Mouse (Mus musculus) G1E (cell line): ENCODE data around the gene Rbm38. TPM values are rescaled to one million over a fixed set of nuclear protein-coding genes. Genes with fewer than 3 reads are reported as not detected.

Experiments
- ATAC-seq: 2 replicates; pipeline ENCODE4 v1.8.0; 2016; ENCODE audit warnings: mild to moderate bottlenecking; ENCODE audit not compliant: insufficient number of reproducible peaks, poor library complexity, low FRiP score, severe bottlenecking; ENCODE audit errors: extremely low read depth
- DNase-seq: peaks from one replicate; pipeline ENCODE4 v3.0.0; 2012; ENCODE audit warnings: low spot score
- H3K27me3 ChIP-seq: 2 replicates; pipeline ENCODE4 v1.6.1; 2012; ENCODE audit warnings: mild to moderate bottlenecking, low read length, inconsistent platforms; ENCODE audit not compliant: insufficient read depth
- H3K36me3 ChIP-seq: replicated peaks from 2 replicates; pipeline ENCODE3; 2012; ENCODE audit warnings: mild to moderate bottlenecking, inconsistent platforms
- H3K4me1 ChIP-seq: 2 replicates; pipeline ENCODE4 v1.6.1; 2012; ENCODE audit warnings: low read depth, low read length, inconsistent platforms, mixed read lengths; ENCODE audit not compliant: insufficient read depth
- H3K4me3 ChIP-seq: 2 replicates; pipeline ENCODE4 v1.5.1; 2012; ENCODE audit warnings: low read depth, mild to moderate bottlenecking, inconsistent platforms, low read length, moderate library complexity, mixed read lengths
- H3K9me3 ChIP-seq: replicated peaks from 2 replicates; pipeline ENCODE4 v1.6.1; 2012; ENCODE audit warnings: inconsistent platforms
- CTCF ChIP-seq: IDR thresholded peaks from 2 replicates; pipeline ENCODE4 v1.5.1; 2012; ENCODE audit warnings: low read depth, low read length, inconsistent platforms, mixed read lengths
- GATA1 ChIP-seq: IDR thresholded peaks from 2 replicates; pipeline ENCODE4 v1.6.1; 2012; ENCODE audit warnings: borderline replicate concordance, low read length, inconsistent platforms, mixed read lengths
- GATA2 ChIP-seq: IDR thresholded peaks from 2 replicates; pipeline ENCODE4 v1.6.1; 2012; ENCODE audit warnings: low read depth, low read length, inconsistent platforms, borderline replicate concordance
- POLR2AphosphoS5 ChIP-seq: IDR thresholded peaks from 2 replicates; pipeline ENCODE4 v1.6.1; 2012; ENCODE audit warnings: low read depth, low read length, inconsistent platforms; ENCODE audit not compliant: insufficient replicate concordance
- TAL1 ChIP-seq: conservative IDR thresholded peaks from 2 replicates; pipeline ENCODE4 v1.6.1; 2012; ENCODE audit warnings: low read depth, low read length, inconsistent platforms, mixed read lengths
- polyA plus RNA-seq: library from polyadenylated mRNA; stranded (reverse); fragments of >175 nt; gene quantifications from 2 replicates; pipeline ENCODE4 v1.2.3, GENCODE M21; 2012
- total RNA-seq, 2 experiments: library from RNA; stranded (forward) in 1 of 2; stranded (reverse) in 1 of 2; fragments of 200-1000 nt in 1 of 2; fragments of >200 nt in 1 of 2; fragmentation: Nextera tagmentation in 1 of 2; gene quantifications; 2 replicates each; pipeline ENCODE4 v1.2.3; 2014 to 2017

Gene Rbm38
- total and polyA plus RNA-seq, 3 experiments = 36.0 to 737 (median 342) TPM

DNA sequence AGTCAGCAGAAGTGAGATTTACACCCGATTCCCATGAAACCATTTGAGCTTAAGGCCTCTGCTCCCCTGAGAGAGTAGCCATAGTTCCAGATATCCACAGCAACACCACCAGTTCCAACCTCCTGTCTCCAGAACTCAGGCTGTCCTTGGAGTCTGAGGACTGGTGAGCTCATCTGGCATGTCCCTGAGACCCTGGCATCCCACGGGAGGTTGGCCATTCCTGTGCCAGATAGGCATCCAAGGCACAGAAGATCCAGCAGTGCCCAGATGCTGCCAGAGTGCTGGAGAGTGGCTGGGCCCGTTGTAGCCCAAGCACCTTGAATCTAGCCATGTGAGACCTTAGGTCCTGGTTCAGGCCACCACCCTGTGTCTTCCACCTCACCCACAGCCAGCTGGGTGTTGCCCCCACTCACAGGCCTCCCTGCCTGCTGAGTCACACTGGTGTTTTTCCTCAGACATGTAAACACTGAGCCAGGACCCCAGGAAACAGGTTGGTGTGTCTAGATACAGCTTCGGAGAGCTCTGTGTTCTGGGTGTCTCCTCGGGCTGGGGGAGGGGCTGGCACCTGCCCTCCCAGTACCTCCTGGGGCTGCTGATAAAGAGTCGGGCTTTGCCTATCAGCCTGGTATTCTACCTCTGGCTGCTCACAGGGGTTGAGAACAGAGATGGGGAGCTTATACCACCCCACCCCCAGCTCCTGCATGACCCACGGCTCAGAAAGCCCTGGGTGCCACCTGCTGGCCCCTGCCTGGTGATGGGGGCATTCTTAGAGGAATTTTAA is 17.7 kb downstream of the Rbm38 start:
- TF ChIP-seq GATA2 (no peak), TAL1 (peak; percentile 93)
- Histone ChIP-seq H3K9me3 (no peaks in the 10 kb centered on the region), H3K4me3 (peak overlapping the region; percentile 60; the same call in 1 of the 2 replicates), H3K27me3 (no peaks in the 10 kb centered on the region; the same call in 1 of the 2 replicates), H3K36me3 (peaks cover 56% of the 10 kb centered on the region), H3K4me1 (peaks cover 84% of the 10 kb centered on the region)
- DNase-seq = peak; percentile 98
- peak; percentile 56 for ATAC-seq

DNA sequence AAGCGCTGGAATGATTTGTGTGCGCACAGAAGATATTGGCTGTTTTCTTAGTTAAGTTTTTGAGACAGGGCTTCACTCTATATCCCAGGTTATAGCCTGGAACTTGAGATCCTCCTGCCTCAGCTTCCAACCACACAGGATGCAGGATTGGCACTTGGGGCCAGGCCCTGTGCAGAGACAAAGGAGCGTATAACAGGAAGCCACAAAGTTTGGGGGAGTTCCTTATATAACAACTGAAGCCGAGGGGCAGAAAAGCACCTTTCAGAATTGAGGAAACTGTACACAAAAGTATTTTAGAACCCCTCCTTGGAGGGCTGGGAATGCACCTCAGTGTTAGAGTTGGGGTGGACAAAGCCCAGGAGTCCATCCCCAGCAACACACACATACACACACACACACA is 18.7 kb downstream of the Rbm38 start:
- no peak for TF ChIP-seq TAL1
- no peak for TF ChIP-seq GATA2
- no peak for TF ChIP-seq POLR2AphosphoS5
- TF ChIP-seq CTCF = no peak
- TF ChIP-seq GATA1 = no peak
- Histone ChIP-seq H3K9me3 (no peaks in the 10 kb centered on the region), H3K4me1 (peaks cover 74% of the 10 kb centered on the region), H3K4me3 (no peak overlapping the region), H3K27me3 (peaks cover under 1% of the 10 kb centered on the region; the same call in 1 of the 2 replicates), H3K36me3 (peaks cover 46% of the 10 kb centered on the region)
- DNase-seq (no peak), ATAC-seq (no peak)

DNA sequence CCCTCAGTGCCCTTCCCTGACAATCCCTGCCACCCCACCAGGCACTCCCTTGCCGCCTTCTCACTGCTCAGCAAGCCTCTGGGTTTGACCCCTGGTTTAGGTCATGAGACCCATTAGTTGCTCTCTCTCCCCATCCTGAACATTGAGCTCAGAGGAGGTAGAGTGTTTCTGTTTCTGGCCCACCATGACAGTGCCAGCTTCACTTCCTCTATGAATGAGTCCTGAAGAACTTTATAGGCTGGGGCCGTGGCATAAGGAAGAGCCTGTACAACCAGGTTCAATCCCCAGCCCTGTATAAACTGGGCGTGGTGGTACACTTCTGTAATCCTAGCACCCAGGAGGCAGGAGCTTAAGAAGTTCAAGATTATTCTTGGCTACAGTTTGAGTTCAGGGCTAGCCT is 20.5 kb downstream of the Rbm38 start:
- no peaks in the 10 kb centered on the region; the same call in 1 of the 2 replicates for H3K9me3 ChIP-seq
- TF ChIP-seq CTCF (no peak), GATA1 (no peak), TAL1 (no peak), POLR2AphosphoS5 (no peak), GATA2 (no peak)
- ATAC-seq = no peak
- peaks cover 65% of the 10 kb centered on the region for H3K4me1 ChIP-seq
- DNase-seq = no peak
- peaks cover 11% of the 10 kb centered on the region; the same call in 1 of the 2 replicates for H3K27me3 ChIP-seq
- H3K36me3 ChIP-seq = peaks cover 28% of the 10 kb centered on the region
- H3K4me3 ChIP-seq = no peak overlapping the region

DNA sequence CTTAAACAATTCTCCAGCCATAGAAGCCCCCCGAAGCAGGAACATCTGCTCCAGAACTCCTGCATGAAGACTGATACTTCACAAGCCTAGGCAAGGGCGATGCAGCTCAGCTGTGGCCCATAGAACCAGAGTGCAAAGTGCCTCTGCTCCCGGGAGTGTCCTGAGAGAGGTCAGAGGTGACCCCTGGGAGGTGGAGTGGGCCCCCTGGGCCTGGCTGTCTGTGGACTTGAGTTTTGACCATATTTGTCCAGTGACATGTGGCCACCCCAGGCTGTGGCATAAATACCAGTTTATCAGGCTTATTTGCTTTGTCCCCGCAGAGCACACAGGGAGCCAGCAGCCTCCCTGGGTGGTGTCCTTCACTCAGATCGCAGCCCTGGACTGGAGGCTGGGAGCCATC is 20.9 kb downstream of the Rbm38 start:
- DNase-seq (no peak), ATAC-seq (no peak)
- H3K4me1 ChIP-seq = peaks cover 62% of the 10 kb centered on the region
- peaks cover 11% of the 10 kb centered on the region; the same call in 1 of the 2 replicates for H3K27me3 ChIP-seq
- H3K4me3 ChIP-seq = no peak overlapping the region
- peaks cover 24% of the 10 kb centered on the region for H3K36me3 ChIP-seq
- TF ChIP-seq TAL1 (no peak), GATA1 (no peak), CTCF (no peak), POLR2AphosphoS5 (no peak), GATA2 (no peak)
- H3K9me3 ChIP-seq = no peaks in the 10 kb centered on the region; the same call in 1 of the 2 replicates

DNA sequence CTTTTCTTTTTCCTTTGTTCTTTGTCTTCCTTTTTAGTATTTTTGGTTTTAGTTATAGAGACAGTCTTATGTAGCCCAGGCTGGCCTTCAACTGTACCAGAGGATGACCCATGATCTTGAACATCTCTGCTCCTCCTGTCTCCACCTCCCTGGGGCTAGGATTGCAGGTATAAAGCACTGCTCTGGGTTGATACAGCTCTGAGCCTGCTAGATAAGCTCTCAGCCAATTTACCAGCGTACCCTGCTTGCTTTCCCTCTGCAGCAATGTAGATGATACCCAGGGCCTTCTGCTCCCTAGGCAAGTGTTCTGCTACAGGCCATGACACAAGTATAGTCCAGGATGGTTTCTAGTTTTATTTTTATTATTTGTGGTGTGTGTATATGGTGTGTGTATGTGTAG is 21.6 kb downstream of the Rbm38 start:
- Histone ChIP-seq H3K4me3 (no peak overlapping the region), H3K4me1 (peaks cover 63% of the 10 kb centered on the region), H3K27me3 (peaks cover 16% of the 10 kb centered on the region; the same call in 1 of the 2 replicates), H3K9me3 (no peaks in the 10 kb centered on the region; the same call in 1 of the 2 replicates), H3K36me3 (peaks cover 18% of the 10 kb centered on the region)
- no peak for ATAC-seq
- DNase-seq = no peak
- no peak for TF ChIP-seq CTCF
- TF ChIP-seq GATA2 = no peak
- TF ChIP-seq GATA1 = no peak
- TF ChIP-seq TAL1 = no peak
- TF ChIP-seq POLR2AphosphoS5 = no peak

DNA sequence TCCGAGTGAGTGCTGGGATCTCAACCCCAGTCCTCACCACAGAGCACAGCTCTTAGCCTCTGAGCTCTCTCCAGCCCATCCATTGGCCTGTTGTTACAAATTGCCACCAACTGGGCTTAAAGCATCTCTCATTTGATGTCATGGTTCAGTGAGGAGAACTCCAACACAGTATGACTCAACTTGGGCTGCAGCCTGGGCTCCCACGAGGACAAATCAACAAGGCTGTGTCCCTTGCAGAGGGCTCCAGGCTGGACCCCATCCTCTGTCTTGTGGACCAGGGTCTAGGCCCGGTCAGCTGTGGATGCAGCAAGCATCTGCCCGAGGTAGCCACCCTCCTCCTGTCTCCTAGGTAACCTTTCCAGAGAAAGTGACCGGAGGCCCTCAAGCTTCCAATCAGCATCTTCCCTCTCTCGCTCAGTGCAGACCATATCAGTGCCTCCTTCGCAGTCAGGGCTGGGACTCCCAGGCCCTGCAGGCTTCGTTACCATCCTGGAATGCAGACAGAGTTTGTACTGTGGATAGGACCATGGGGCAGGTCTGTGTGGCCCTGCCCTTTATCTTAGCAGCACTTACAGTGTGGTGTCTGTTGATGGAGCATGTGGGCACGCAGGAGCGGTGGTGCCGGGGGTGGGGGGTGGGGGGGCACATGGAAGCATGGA is 22.3 kb downstream of the Rbm38 start:
- no peak overlapping the region for H3K4me3 ChIP-seq
- peaks cover 19% of the 10 kb centered on the region for H3K27me3 ChIP-seq
- H3K4me1 ChIP-seq = peaks cover 61% of the 10 kb centered on the region
- TF ChIP-seq TAL1 = no peak
- TF ChIP-seq CTCF = no peak
- no peak for TF ChIP-seq GATA2
- no peak for TF ChIP-seq GATA1
- no peak for TF ChIP-seq POLR2AphosphoS5
- H3K36me3 ChIP-seq = peaks cover 12% of the 10 kb centered on the region
- ATAC-seq (no peak), DNase-seq (no peak)
- H3K9me3 ChIP-seq = no peaks in the 10 kb centered on the region; the same call in 1 of the 2 replicates
